Mouse (Mus musculus): ENCODE measurements around the gene Kdm2a. TPM values are rescaled to one million over a fixed set of nuclear protein-coding genes. Genes with fewer than 3 reads are reported as not detected.

Gene Kdm2a
- total and polyA plus RNA-seq, 3 experiments: 17.3 to 51.9 (median 23.1) TPM

DNA sequence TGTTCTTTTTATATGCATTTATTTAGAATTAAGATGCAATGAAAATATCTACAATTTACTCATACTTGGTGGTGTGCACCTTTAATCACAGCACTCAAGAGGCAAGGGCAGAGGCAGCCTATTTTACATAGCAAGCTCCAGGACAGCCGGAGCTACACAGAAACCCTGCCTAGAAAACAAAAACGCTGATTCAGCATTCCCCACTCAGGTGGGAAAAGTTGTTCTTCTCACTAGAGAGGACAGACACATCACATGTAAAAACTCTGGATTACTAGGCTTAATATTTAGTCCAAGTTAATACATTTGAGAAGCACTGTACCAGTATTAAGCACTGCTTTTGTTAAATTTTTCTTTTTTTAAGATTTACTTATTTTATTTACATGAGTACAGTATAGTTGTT, 48.6 kb downstream of the Kdm2a start:
- in situ Hi-C loops (cut with MboI; ENCODE audit: low pct_ligation_motif_present, low pct_unique_long_range_greater_than_20kb, low sequenced_read_pairs) (no loop called here), dilution Hi-C loops (cut with MboI; ENCODE audit: extremely low pct_ligation_motif_present, extremely low pct_unique_long_range_greater_than_20kb, low sequenced_read_pairs) (no loop called here)
- Histone ChIP-seq H3K27ac (ENCODE audit: insufficient read depth, low read depth) (no peak overlapping the region), H3K9ac (ENCODE audit: insufficient read depth, low read depth) (no peak overlapping the region), H3K9me3 (replicated peaks; ENCODE audit: low read length) (no peaks in the 10 kb centered on the region), H3K27me3 (replicated peaks) (no peaks in the 10 kb centered on the region), H3K36me3 (replicated peaks in 1 of 2; ENCODE audit: control insufficient read depth in 1 of 2, insufficient read depth in 1 of 2, low read length in 1 of 2) (peaks cover 22 to 69% of the 10 kb centered on the region in 2 experiments), H3K4me2 (ENCODE audit: insufficient read depth, low read depth, poor library complexity, severe bottlenecking) (no peak overlapping the region), H3K4me1 (ENCODE audit: control insufficient read depth in 1 of 2, insufficient read depth in 2 of 2) (no peaks in the 10 kb centered on the region), H3K4me3 (replicated peaks in 1 of 3; ENCODE audit: low read depth in 2 of 3, low read length in 2 of 3, poor library complexity in 1 of 3) (no peak overlapping the region), H3K79me2 (replicated peaks; ENCODE audit: control insufficient read depth, extremely low read depth, insufficient read depth, poor library complexity, severe bottlenecking) (no peaks in the 10 kb centered on the region)
- TF ChIP-seq USF2 (conservative IDR thresholded peaks at IDR 0.05; ENCODE audit: low read depth, low read length): no peak
- peak; percentile 98 for TF ChIP-seq MAFK (IDR thresholded peaks at IDR 0.05; ENCODE audit: insufficient replicate concordance, low read length)
- no peak for TF ChIP-seq MAX (IDR thresholded peaks at IDR 0.05; ENCODE audit: low read length)
- no peak for DNase-seq (ENCODE audit: extremely low read depth)

DNA sequence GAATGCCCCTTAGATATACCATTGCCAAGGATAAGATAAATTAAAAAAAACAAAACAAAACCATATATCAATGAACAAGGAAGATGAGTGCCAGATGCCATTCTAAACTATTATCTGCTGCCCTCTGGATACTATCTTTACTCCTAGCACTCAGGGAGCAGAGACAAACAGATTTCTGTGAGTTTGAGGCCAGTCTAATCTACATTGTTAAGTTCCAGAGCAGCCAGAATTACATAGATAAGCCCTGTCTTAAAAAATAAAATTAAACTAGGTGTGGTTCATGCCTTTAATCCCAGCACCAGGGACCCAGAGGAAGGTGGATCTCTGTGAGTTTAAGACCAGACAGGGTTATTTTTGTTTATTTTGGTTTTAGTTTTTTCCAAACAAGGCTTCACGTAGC, 51.6 kb downstream of the Kdm2a start:
- in situ Hi-C loops (cut with MboI; ENCODE audit: low pct_ligation_motif_present, low pct_unique_long_range_greater_than_20kb, low sequenced_read_pairs) (no loop called here), dilution Hi-C loops (cut with MboI; ENCODE audit: extremely low pct_ligation_motif_present, extremely low pct_unique_long_range_greater_than_20kb, low sequenced_read_pairs) (no loop called here)
- Histone ChIP-seq H3K79me2 (replicated peaks; ENCODE audit: control insufficient read depth, extremely low read depth, insufficient read depth, poor library complexity, severe bottlenecking) (no peaks in the 10 kb centered on the region), H3K4me2 (ENCODE audit: insufficient read depth, low read depth, poor library complexity, severe bottlenecking) (no peak overlapping the region), H3K9me3 (replicated peaks; ENCODE audit: low read length) (no peaks in the 10 kb centered on the region), H3K27ac (ENCODE audit: insufficient read depth, low read depth) (no peak overlapping the region), H3K4me1 (ENCODE audit: control insufficient read depth in 1 of 2, insufficient read depth in 2 of 2) (no peaks in the 10 kb centered on the region), H3K36me3 (replicated peaks in 1 of 2; ENCODE audit: control insufficient read depth in 1 of 2, insufficient read depth in 1 of 2, low read length in 1 of 2) (peaks cover 30 to 73% of the 10 kb centered on the region in 2 experiments), H3K4me3 (replicated peaks in 1 of 3; ENCODE audit: low read depth in 2 of 3, low read length in 2 of 3, poor library complexity in 1 of 3) (no peak overlapping the region), H3K9ac (ENCODE audit: insufficient read depth, low read depth) (no peak overlapping the region), H3K27me3 (replicated peaks) (no peaks in the 10 kb centered on the region)
- DNase-seq (ENCODE audit: extremely low read depth): no peak
- TF ChIP-seq E2F4 (IDR thresholded peaks at IDR 0.05; ENCODE audit: insufficient replicate concordance, low read depth, low read length) (no peak), USF2 (conservative IDR thresholded peaks at IDR 0.05; ENCODE audit: low read depth, low read length) (no peak), CHD2 (IDR thresholded peaks at IDR 0.05; ENCODE audit: low read length) (no peak), ETS1 (conservative IDR thresholded peaks at IDR 0.05; ENCODE audit: low read depth, low read length) (no peak), CHD1 (IDR thresholded peaks at IDR 0.05; ENCODE audit: low read depth, low read length) (no peak), UBTF (IDR thresholded peaks at IDR 0.05; ENCODE audit: low read depth, low read length) (no peak), MAZ (IDR thresholded peaks at IDR 0.05; ENCODE audit: low read depth, low read length) (no peak), SMC3 (IDR thresholded peaks at IDR 0.05; ENCODE audit: low read depth, low read length) (no peak), BHLHE40 (IDR thresholded peaks at IDR 0.05; ENCODE audit: low read depth, low read length) (no peak)

DNA sequence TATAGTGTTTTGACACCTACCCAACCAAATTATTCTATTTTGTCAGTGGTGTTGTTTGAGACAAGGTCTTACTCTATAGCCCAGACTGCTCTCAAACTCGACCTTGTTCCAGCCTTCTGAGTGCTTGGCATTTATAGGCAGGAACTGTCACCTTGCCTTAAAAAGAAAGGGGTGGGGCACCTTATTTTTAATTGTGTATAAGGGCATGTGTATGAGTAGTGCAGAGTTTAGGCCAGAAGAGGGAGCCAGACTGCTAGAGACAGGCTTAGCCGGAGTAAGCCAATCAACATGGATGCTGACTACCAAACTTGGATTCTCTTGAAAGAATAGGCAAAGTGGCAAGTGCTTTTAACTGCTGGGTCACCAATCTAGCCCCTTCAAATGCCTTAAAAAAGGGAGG, 59.9 kb downstream of the Kdm2a start:
- 0 out of 2 replicates have a peak, but pooled peaks have one; percentile 27 for TF ChIP-seq NELFE (IDR thresholded peaks at IDR 0.05; ENCODE audit: low read depth, low read length)
- peak; percentile 68 for TF ChIP-seq SMC3 (IDR thresholded peaks at IDR 0.05; ENCODE audit: low read depth, low read length)
- peak; percentile 70 for TF ChIP-seq RAD21 (IDR thresholded peaks at IDR 0.05; ENCODE audit: low read depth, low read length)
- TF ChIP-seq MYC (IDR thresholded peaks at IDR 0.05; ENCODE audit: low read depth, low read length): 0 out of 2 replicates have a peak, but pooled peaks have one; percentile 37
- TF ChIP-seq CTCF (conservative IDR thresholded peaks at IDR 0.05 in 1 of 2, IDR thresholded peaks at IDR 0.05 in 1 of 2; ENCODE audit: low read depth in 2 of 2, low read length in 2 of 2): peak; percentile 57 to 82
- TF ChIP-seq ZKSCAN1 (IDR thresholded peaks at IDR 0.05; ENCODE audit: borderline replicate concordance, low read depth, low read length): no peak

More for the DNA sequence above, 59.9 kb downstream of the Kdm2a start:
- DNase-seq (ENCODE audit: extremely low read depth): peak; percentile 70
- no peaks in the 10 kb centered on the region for H3K27me3 ChIP-seq (replicated peaks)
- no peaks in the 10 kb centered on the region for H3K9me3 ChIP-seq (replicated peaks; ENCODE audit: low read length)
- dilution Hi-C loops (cut with MboI; ENCODE audit: extremely low pct_ligation_motif_present, extremely low pct_unique_long_range_greater_than_20kb, low sequenced_read_pairs): no loop called here
- no peak overlapping the region for H3K4me2 ChIP-seq (ENCODE audit: insufficient read depth, low read depth, poor library complexity, severe bottlenecking)
- in situ Hi-C loops (cut with MboI; ENCODE audit: low pct_ligation_motif_present, low pct_unique_long_range_greater_than_20kb, low sequenced_read_pairs): loop anchor here (10.0 kb wide), 1 partner anchor 47 kb away; no protein-coding TSS in a partner anchor
- H3K79me2 ChIP-seq (replicated peaks; ENCODE audit: control insufficient read depth, extremely low read depth, insufficient read depth, poor library complexity, severe bottlenecking): peaks cover 7% of the 10 kb centered on the region
- H3K4me1 ChIP-seq (ENCODE audit: control insufficient read depth in 1 of 2, insufficient read depth in 2 of 2): peaks cover 0 to 12% of the 10 kb centered on the region in 2 experiments; a peak in 2 of 4 replicates
- peaks cover 12 to 49% of the 10 kb centered on the region in 2 experiments for H3K36me3 ChIP-seq (replicated peaks in 1 of 2; ENCODE audit: control insufficient read depth in 1 of 2, insufficient read depth in 1 of 2, low read length in 1 of 2)
- no peak overlapping the region for H3K27ac ChIP-seq (ENCODE audit: insufficient read depth, low read depth)
- H3K9ac ChIP-seq (ENCODE audit: insufficient read depth, low read depth): no peak overlapping the region
- no peak overlapping the region for H3K4me3 ChIP-seq (replicated peaks in 1 of 3; ENCODE audit: low read depth in 2 of 3, low read length in 2 of 3, poor library complexity in 1 of 3)
